Mouse (Mus musculus) heart, embryonic 10.5 days (tissue): ENCODE results near the gene Fmnl2. TPM values are rescaled to one million over a fixed set of nuclear protein-coding genes. Genes with fewer than 3 reads are reported as not detected.

Experiments
- DNase-seq: peaks from one replicate; pipeline ENCODE4 v3.0.0-alpha.2; 2017; ENCODE audit warnings: low spot score
- H3K27ac ChIP-seq: fragments of 300-500 bp; sonication (generic); 2 replicates; pipeline ENCODE4 v1.5.1; 2016; ENCODE audit warnings: mild to moderate bottlenecking
- H3K27me3 ChIP-seq: fragments of 300-500 bp; sonication (generic); 2 replicates; pipeline ENCODE4 v1.6.1; 2016; ENCODE audit warnings: mild to moderate bottlenecking; ENCODE audit not compliant: poor library complexity, insufficient read depth, severe bottlenecking
- H3K36me3 ChIP-seq: fragments of 300-500 bp; sonication (generic); 2 replicates; pipeline ENCODE4 v1.6.1; 2016; ENCODE audit warnings: mild to moderate bottlenecking, moderate library complexity
- H3K4me1 ChIP-seq: fragments of 300-500 bp; sonication (generic); 2 replicates; pipeline ENCODE4 v1.6.1; 2016; ENCODE audit warnings: mild to moderate bottlenecking
- H3K4me3 ChIP-seq: fragments of 300-500 bp; sonication (generic); 2 replicates; pipeline ENCODE4 v1.5.1; 2016; ENCODE audit warnings: mild to moderate bottlenecking, moderate library complexity
- H3K9me3 ChIP-seq: fragments of 300-500 bp; sonication (generic); 2 replicates; pipeline ENCODE4 v1.6.1; 2016; ENCODE audit warnings: mild to moderate bottlenecking, moderate library complexity
- WGBS: fragments of 180-500 bp; shearing (Covaris S2); methylation state at CpG from one replicate; pipeline ENCODE4 v1.1.7; 2016; 5-methylcytosine and 5-hydroxymethylcytosine counted together
- polyA plus RNA-seq: library from polyadenylated mRNA; unstranded; fragments of >200 nt; fragmentation: Nextera tagmentation; extraction: Ambion mirVana; gene quantifications from 2 replicates; pipeline ENCODE4 v1.2.1, GENCODE M21; 2016

The Fmnl2 gene
- polyA plus RNA-seq, 1 experiment from 2014 or later, result 2.5 TPM

DNA sequence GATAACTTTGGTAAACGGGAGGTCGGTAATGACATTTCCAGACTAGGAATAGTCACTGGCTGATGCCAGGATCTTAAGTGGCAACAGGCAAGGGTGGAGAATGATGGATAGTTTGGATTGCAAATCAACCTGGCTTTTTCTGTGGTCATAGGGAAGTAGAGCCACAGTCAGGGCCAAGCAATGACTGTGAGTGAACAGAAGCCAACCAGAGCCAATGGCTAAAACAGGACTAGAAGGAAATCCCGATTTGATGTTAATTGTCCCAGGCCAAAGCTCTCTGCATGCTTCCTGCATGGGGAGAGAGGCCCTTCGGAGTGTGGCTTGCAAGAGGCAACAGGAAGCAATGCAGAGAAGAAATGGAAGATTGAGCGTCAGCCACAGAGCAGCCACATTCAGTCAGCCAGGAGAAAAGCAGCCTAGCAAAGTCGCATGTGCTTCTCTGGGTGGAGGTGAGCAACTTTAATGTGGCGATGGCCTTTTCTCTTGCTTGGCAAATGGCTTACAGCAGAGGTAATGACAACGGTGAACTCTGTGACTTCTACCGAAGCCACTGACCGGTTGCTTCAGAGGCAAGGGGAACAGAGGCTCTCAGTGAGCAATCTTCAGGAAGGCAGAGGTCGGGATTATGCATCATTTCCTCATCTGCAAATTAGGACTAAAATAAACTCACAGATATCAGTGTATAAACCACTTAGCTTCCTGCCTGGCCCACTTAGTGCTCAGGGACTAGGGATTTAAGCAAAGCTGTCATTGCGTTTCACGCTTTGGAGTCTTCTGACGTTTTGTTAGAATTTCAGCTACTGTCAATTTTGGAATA lies 12.5 kb upstream of the Fmnl2 start:
- no peak overlapping the region for H3K27ac ChIP-seq
- H3K4me1 ChIP-seq, result 0 out of 2 replicates have a peak, but pooled peaks cover 4% of the 10 kb centered on the region
- no peaks in the 10 kb centered on the region for H3K9me3 ChIP-seq
- DNase-seq, result no peak
- no peaks in the 10 kb centered on the region for H3K36me3 ChIP-seq
- no peaks in the 10 kb centered on the region for H3K27me3 ChIP-seq
- no peak overlapping the region for H3K4me3 ChIP-seq
- WGBS, result 55% methylated on average over 14 of the region's 14 CpGs

DNA sequence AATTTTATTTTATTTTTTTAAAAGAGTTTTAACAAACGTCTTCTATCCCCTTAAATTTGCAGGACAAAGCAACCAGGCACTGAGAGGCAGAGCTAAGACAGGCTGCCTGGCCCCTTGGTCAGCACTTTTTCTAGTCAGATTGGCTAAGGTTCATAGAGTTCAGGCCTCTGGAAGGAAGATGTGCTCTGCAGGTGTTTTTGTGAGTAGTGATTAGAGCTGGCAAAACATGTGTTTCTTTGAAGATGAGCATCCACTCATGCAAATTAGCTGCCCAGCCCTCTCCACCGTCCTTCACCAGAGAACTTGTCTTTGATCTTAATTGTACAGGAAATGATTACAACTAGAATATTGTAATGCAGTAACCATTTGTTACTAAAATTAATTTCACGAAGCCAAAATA lies 11.2 kb upstream of the Fmnl2 start:
- Histone ChIP-seq H3K36me3 (no peaks in the 10 kb centered on the region), H3K4me3 (no peak overlapping the region), H3K27ac (no peak overlapping the region), H3K27me3 (no peaks in the 10 kb centered on the region), H3K4me1 (0 out of 2 replicates have a peak, but pooled peaks cover 4% of the 10 kb centered on the region), H3K9me3 (no peaks in the 10 kb centered on the region)
- 61% methylated on average over 3 of the region's 3 CpGs for WGBS
- no peak for DNase-seq

DNA sequence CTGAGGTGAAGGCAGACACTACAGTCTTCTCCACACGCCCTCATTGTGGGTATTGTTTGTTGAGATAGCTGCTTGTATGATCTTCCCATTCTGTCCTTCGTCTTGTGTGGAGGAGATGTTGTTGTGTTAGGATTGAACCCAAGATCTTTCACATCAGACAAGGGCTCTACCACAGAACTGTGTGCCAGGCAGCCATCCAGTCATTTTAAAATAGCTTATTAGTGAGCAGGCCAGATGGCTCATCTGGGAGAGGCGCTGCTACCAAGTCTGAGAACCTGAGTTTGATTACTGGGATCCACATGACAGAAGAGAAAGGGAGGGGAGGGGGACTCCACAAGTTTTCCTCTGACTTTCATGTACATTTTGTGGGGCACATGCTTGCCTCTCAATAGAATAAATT lies 8.6 kb upstream of the Fmnl2 start:
- WGBS, result 76% methylated on average over 3 of the region's 3 CpGs
- H3K27ac ChIP-seq, result no peak overlapping the region

DNA sequence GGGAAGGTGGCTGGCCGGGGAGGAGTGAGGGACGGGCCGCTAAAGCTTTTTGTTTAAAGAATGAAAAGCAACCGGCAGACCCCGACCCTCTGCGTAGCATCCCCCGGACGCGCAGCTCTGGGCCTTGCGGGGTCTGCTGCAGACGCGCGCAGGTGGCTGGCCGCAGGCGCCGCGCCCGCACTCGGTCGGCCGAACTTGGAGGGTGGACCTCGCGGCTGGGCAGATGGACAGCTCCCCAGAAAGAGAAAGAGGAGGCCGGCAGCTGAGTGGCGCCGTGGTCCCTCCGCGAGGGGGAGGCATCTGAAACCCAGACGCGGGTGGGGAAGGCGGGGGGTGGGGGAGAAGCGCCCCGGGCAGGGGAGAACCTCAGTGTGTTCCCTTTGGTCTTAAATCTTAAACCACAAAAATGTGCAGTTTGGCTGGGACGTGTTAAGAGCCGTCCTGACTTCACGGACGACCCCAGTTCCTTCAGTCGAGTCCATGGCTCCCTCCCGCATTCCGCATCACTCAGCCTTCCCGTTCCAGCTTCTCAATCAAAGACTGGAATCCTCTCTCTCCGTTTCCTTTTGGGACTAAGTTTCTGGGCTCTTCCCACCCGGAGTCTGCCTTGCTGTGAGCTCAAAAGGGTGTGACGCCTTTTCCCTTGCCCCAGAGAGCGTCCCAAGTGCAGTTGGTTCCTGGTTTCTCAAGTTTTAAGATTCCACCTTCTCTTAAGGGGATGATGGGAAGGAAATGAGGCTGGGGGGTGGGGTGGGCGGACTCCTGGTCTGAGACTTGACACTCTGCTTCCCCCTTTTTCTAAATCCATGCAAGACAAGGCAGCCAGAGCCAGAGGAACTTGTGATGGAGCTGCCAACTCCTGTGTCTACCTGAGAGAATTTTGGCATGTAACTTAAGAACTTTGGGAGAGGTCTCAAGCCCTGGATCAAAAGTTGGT lies 1.1 kb downstream of the Fmnl2 start:
- Histone ChIP-seq H3K36me3 (no peaks in the 10 kb centered on the region), H3K4me3 (peak overlapping the region; percentile 85), H3K4me1 (peaks cover 17% of the 10 kb centered on the region), H3K9me3 (no peaks in the 10 kb centered on the region), H3K27ac (peak overlapping the region; percentile 91), H3K27me3 (no peaks in the 10 kb centered on the region)
- DNase-seq, result peak; percentile 77
- under 1% methylated on average over 45 of the region's 46 CpGs for WGBS

More for the DNA sequence above, 8.6 kb upstream of the Fmnl2 start:
- no peak overlapping the region for H3K4me3 ChIP-seq
- H3K9me3 ChIP-seq, result no peaks in the 10 kb centered on the region
- 0 out of 2 replicates have a peak, but pooled peaks cover 4% of the 10 kb centered on the region for H3K4me1 ChIP-seq
- no peaks in the 10 kb centered on the region for H3K27me3 ChIP-seq
- no peaks in the 10 kb centered on the region for H3K36me3 ChIP-seq
- no peak for DNase-seq

DNA sequence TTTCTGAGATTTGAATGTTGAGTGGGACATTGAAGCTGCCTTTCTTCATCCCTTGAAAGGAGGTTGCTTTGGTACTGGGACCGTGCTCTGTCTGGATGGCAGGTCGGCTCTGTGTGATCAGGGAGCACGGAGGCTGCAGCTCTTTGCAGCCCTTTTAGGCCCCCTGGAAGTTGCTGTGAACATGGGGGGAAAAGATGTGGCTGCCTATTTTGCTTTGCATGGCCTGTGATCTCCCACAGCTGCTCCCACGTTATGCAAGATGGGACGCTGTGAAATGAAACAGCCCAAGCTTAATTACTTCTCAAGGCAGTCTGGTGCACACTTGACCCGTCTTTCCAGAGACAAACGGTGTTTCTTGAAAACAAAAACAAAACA lies 1.8 kb downstream of the Fmnl2 start:
- WGBS, result 18% methylated on average over 7 of the region's 7 CpGs
- H3K4me3 ChIP-seq, result peak overlapping the region; percentile 85
- DNase-seq, result no peak
- no peaks in the 10 kb centered on the region for H3K9me3 ChIP-seq
- H3K4me1 ChIP-seq, result peaks cover 17% of the 10 kb centered on the region
- no peaks in the 10 kb centered on the region for H3K36me3 ChIP-seq
- H3K27me3 ChIP-seq, result no peaks in the 10 kb centered on the region
- no peak overlapping the region for H3K27ac ChIP-seq

DNA sequence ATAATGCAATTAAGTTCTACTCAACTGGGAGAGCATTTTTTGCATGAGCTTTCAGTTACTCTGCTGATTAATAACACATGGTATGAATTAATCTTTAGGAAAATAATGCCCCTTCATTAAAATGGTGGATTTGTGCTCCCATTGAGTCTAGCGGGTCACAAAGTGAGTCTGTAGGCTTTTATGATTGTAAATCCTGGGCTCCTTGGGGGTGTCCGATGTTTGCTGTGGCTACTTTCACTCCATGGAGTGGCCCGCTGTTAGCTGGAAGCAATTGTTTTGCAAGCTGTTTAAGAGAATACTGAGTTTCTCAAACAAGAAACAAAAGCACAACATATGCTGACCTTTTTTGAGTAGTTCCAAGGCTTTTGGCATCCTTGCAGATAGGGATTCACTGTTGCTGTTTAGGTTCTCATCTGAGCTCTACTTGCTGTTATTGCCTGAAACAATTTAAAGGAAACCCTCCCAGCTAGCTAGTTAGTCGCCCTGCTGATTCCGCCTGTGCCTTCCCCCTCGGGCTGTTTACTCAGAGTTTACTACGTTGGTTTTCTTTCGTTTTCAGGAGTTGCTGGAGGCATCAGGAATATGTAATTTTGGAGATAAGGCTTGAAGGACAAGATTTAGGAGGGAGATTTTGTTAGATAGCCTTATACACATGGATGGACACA lies 2.6 kb downstream of the Fmnl2 start:
- WGBS, result 47% methylated on average over 8 of the region's 8 CpGs
- no peak overlapping the region for H3K27ac ChIP-seq
- H3K4me1 ChIP-seq, result peaks cover 17% of the 10 kb centered on the region
- H3K36me3 ChIP-seq, result no peaks in the 10 kb centered on the region
- no peaks in the 10 kb centered on the region for H3K9me3 ChIP-seq
- no peak for DNase-seq
- H3K4me3 ChIP-seq, result no peak overlapping the region
- no peaks in the 10 kb centered on the region for H3K27me3 ChIP-seq

DNA sequence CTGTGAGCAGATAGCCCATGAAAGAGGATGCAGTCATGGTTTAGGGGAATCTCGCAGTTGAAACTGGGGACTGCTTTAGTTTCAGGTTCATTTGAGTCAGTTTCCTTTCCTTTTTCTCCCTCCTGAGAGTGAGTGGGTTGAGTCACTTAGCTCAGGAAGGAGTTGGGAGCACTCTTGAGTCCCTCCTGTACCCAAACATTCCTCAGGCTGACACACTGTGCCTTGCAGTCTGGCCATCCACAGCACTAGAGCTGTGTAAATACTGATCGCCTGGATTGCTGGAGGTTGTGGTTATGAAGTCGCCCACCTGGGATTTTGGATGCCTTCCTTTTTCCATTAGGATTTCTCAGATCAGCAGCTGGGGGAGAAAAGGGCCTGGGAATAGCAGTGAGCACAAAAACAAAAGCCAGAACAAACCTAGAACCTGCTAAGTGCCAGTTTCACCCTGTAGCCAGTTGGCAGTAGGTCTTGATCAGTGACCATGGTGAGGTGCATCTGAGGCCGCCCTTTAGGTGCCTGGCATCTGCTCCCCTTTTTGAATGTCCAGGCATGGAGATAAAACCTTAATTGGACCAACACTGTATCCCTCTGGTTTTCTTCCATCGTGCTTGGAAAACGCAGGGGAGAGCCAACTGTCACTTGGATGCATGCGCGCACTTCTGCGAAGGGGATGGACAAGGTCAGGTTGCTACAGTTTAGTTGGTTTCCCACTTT lies 4.5 kb downstream of the Fmnl2 start:
- Histone ChIP-seq H3K27ac (no peak overlapping the region), H3K9me3 (no peaks in the 10 kb centered on the region), H3K4me1 (peaks cover 17% of the 10 kb centered on the region), H3K4me3 (no peak overlapping the region), H3K36me3 (0 out of 2 replicates have a peak, but pooled peaks cover 5% of the 10 kb centered on the region), H3K27me3 (no peaks in the 10 kb centered on the region)
- no peak for DNase-seq
- WGBS, result 85% methylated on average over 9 of the region's 9 CpGs

DNA sequence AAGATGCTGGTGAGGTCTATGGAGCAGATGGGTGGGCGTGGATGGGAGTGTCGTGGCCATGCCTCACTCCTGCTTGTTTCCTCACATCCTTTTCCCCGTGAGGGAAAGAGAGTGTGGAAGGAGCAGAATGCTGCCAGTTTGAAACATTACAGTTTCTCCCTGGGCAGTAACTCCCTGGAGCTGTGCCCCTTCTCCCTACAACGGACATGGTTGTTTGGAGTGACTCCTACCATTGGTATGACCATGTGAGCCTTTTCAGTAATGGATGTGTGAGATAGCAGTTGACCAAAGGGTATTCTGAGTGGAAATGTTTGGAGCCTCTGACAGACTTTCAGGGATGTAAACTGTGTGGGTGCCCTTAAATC lies 5.1 kb downstream of the Fmnl2 start:
- H3K36me3 ChIP-seq, result 0 out of 2 replicates have a peak, but pooled peaks cover 9% of the 10 kb centered on the region
- WGBS, result 72% methylated on average over 4 of the region's 4 CpGs

DNA sequence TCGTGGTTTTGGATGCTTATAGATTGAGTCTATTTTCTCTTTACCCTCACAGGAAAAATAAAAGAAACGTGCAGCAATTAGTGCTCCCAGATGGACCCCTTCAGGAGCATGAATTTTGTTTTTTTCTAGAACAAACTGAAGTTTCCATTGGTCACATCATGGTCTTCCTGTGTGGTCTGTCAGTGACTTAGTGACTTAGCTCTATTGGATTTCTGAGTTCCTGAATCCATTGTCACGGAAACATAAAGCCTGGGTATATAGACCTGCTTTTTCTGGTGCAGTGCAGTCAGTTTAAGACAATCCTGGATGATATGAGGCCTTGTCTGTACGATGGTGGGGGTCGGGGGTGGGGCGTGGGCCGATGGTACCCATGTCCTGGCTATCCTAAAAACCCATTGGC lies 7.0 kb downstream of the Fmnl2 start:
- 88% methylated on average over 7 of the region's 7 CpGs for WGBS
- H3K4me1 ChIP-seq, result peaks cover 5% of the 10 kb centered on the region
- H3K27ac ChIP-seq, result no peak overlapping the region
- H3K4me3 ChIP-seq, result no peak overlapping the region
- 0 out of 2 replicates have a peak, but pooled peaks cover 9% of the 10 kb centered on the region for H3K36me3 ChIP-seq
- H3K9me3 ChIP-seq, result no peaks in the 10 kb centered on the region
- no peaks in the 10 kb centered on the region for H3K27me3 ChIP-seq
- DNase-seq, result no peak

More for the DNA sequence above, 5.1 kb downstream of the Fmnl2 start:
- no peak for DNase-seq
- Histone ChIP-seq H3K4me1 (peaks cover 17% of the 10 kb centered on the region), H3K27me3 (no peaks in the 10 kb centered on the region), H3K9me3 (no peaks in the 10 kb centered on the region), H3K27ac (no peak overlapping the region), H3K4me3 (no peak overlapping the region)

DNA sequence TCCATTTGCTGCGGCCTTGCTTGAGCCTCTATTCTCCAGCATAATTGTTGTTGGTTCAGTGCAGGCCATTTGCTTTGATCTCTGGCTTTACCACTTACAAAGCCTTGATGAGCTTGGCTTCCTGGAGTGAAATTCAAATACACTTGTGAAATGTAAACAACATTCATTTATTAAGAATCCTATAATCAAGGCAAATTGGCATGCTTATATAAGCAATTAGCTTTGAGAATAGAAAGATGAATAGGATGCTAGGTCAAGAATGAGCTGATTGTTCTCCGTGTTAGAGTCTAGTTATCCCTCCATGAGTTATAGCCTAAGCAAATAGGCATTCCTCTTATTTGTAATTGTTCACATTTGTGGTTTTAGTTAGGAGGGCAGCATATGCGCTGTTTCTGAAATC lies 8.5 kb downstream of the Fmnl2 start:
- DNase-seq, result no peak
- Histone ChIP-seq H3K4me1 (no peaks in the 10 kb centered on the region), H3K36me3 (0 out of 2 replicates have a peak, but pooled peaks cover 9% of the 10 kb centered on the region), H3K27ac (no peak overlapping the region), H3K4me3 (no peak overlapping the region), H3K9me3 (no peaks in the 10 kb centered on the region), H3K27me3 (no peaks in the 10 kb centered on the region)
- 87% methylated on average over 3 of the region's 3 CpGs for WGBS

DNA sequence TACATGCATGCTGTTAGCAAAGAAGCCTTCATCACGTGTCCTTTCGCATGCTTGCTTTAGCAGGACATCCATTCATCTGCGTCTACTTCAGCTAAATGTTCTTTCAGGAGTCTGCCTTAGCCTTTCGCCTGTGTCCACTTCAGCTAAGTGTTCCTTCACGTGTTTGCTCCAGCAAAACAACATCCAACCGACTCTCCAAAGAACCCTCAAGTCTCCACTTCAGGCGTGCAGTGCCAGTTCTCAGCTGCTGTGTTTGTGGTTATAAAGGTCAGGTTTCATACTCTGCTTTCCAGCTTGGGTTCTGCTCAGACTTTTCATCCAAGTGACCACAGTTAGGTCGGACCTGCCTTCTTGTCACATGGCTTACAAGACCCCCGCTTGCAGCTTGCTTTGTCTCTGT lies 10.1 kb downstream of the Fmnl2 start:
- 0 out of 2 replicates have a peak, but pooled peaks cover 9% of the 10 kb centered on the region for H3K36me3 ChIP-seq
- 86% methylated on average over 9 of the region's 9 CpGs for WGBS
- no peak for DNase-seq

DNA sequence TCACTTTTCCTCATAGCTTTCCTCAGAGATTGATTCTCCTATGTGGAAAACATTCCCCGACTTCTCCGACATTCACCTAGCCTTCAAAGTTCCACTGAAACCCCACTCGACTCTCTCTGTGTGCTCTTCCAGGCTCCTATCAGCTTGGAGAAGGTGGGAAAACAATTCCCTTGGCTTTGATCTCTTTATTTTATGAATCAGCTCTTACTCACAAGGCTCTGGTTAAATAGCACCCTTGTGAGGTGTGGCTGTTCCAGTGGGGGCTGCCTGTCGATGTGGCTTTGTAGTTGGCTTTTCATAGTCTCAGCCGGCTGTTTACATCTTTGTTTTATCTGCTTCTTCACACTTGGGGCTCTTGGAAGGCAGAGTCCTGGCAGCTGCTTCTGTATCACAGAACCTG lies 10.5 kb downstream of the Fmnl2 start:
- Histone ChIP-seq H3K36me3 (0 out of 2 replicates have a peak, but pooled peaks cover 9% of the 10 kb centered on the region), H3K4me1 (peaks cover 6% of the 10 kb centered on the region; the same call in 1 of the 2 replicates), H3K27me3 (no peaks in the 10 kb centered on the region), H3K27ac (no peak overlapping the region), H3K9me3 (no peaks in the 10 kb centered on the region), H3K4me3 (no peak overlapping the region)
- 48% methylated on average over 5 of the region's 5 CpGs for WGBS
- DNase-seq, result no peak

More for the DNA sequence above, 10.1 kb downstream of the Fmnl2 start:
- H3K27me3 ChIP-seq, result no peaks in the 10 kb centered on the region
- H3K27ac ChIP-seq, result no peak overlapping the region
- H3K4me1 ChIP-seq, result 0 out of 2 replicates have a peak, but pooled peaks cover 5% of the 10 kb centered on the region
- no peaks in the 10 kb centered on the region for H3K9me3 ChIP-seq
- H3K4me3 ChIP-seq, result no peak overlapping the region
